Mouse (Mus musculus): ENCODE results near the gene Tcf7.

DNA sequence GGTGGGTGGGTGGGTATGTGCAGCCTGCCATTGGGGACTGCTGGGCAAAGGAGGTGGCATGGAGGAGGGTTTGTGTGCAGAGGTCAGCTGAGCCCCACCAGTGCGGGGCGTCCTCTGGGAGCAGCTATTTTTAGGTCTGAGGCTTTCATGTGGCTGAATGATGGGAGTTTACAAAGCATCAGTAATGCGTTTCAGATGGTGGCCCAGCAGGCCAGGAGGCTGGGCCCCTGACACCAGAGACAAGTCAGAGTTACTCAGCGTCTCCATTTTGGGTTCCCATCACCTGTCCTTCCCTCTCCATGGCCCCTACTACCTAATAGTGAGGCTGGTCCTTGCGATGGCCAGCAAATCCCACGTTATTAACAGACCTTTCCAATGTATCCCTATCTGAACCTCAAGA lies 10.2 kb downstream of the Tcf7 start:
- TF ChIP-seq CTCF (IDR thresholded peaks at IDR 0.05; ENCODE audit: control insufficient read depth, insufficient read depth, low read length) (no peak), POLR2A (IDR thresholded peaks at IDR 0.05; ENCODE audit: borderline replicate concordance, control insufficient read depth, low read depth, low read length) (no peak)
